Mouse (Mus musculus): Measurements from ENCODE around the gene Ccl2. TPM values are rescaled to one million over a fixed set of nuclear protein-coding genes. Genes with fewer than 3 reads are reported as not detected.

The Ccl2 gene
- total RNA-seq (2021) = not detected
- long read RNA-seq, experiment 1 = 0 reads
- long read RNA-seq, experiment 2 = 0 reads

- Histone ChIP-seq H3K4me3 (no peak within 1 kb of the TSS), H3K27ac (no peak within 1 kb of the TSS)
- DNase-seq (ENCODE audit: low spot score in 2 of 2) = peak; percentile 50 to 62
- no peak for TF ChIP-seq CTCF (conservative IDR thresholded peaks at IDR 0.05)
Measured at GRCm38 (mm10) chr11:82035356-82035755, at the start of gene Ccl2. Gene Ccl2, plus strand, starts transcription at chr11:82035571.

- Histone ChIP-seq H3K4me3 (no peak overlapping the region), H3K27ac (no peak overlapping the region)
- peak; percentile 100 for TF ChIP-seq CTCF (conservative IDR thresholded peaks at IDR 0.05)
- peak; percentile 76 to 88 for DNase-seq (ENCODE audit: low spot score in 2 of 2)
Measured at GRCm38 (mm10) chr11:81996172-81996841, 39.1 kb upstream of the Ccl2 start.

DNA sequence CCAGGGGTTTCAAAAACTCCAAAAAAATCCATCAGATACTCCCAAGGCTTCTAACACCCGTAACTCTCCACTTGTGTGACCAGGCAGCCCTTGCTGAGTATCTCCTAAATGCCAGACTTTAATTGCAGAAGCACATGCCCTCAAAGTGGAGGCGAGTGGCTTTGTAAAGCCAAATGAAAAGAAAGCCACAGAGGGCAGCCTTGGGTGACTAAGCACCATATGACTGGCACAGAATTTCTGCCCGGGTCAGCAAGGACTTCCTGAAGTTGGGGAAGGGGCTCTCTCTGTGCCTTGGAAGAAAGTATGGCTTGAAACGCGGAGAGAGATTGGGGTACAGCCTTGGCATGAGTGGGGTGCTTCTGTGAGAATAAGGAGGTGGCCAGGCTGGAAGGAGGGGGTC lies 38.3 kb upstream of the Ccl2 start:
- no peak for TF ChIP-seq CTCF (conservative IDR thresholded peaks at IDR 0.05)
- no peak for DNase-seq (ENCODE audit: low spot score in 2 of 2)
- no peak overlapping the region for H3K27ac ChIP-seq

GRCm38 (mm10) chr11:81998646-81999045 lies 36.7 kb upstream of the Ccl2 start:
- Histone ChIP-seq H3K27ac (no peak overlapping the region), H3K4me3 (no peak overlapping the region)
- no peak for TF ChIP-seq CTCF (conservative IDR thresholded peaks at IDR 0.05)
- no peak for DNase-seq (ENCODE audit: low spot score in 2 of 2)

More for the DNA sequence above, 38.3 kb upstream of the Ccl2 start:
- no peak overlapping the region for H3K4me3 ChIP-seq

DNA sequence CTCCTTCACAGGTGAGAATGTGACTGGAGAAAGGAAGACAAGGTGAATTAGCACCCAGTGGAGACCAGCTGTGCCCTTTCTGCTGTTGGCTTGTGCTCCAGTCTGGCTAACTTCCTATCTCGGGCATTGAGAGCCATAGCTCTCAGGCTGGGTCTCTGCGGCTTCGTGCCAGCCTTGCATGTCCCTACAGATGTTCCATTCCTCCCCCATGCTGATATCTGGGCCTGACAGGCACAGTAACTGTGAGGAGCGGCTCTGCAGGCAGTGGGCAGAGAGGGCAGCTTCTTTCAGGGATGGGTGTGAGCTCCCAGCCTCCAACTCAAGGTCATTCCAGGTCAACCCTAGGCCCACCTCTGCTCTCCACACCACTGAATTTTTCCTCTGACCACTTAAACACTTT lies 35.9 kb upstream of the Ccl2 start:
- TF ChIP-seq CTCF (conservative IDR thresholded peaks at IDR 0.05) = no peak
- H3K27ac ChIP-seq = no peak overlapping the region
- no peak overlapping the region for H3K4me3 ChIP-seq
- DNase-seq (ENCODE audit: low spot score in 2 of 2) = no peak

GRCm38 (mm10) chr11:82000581-82000980 lies 34.8 kb upstream of the Ccl2 start:
- no peak for DNase-seq (ENCODE audit: low spot score in 2 of 2)
- TF ChIP-seq CTCF (conservative IDR thresholded peaks at IDR 0.05) = no peak
- H3K4me3 ChIP-seq = no peak overlapping the region
- no peak overlapping the region for H3K27ac ChIP-seq

DNA sequence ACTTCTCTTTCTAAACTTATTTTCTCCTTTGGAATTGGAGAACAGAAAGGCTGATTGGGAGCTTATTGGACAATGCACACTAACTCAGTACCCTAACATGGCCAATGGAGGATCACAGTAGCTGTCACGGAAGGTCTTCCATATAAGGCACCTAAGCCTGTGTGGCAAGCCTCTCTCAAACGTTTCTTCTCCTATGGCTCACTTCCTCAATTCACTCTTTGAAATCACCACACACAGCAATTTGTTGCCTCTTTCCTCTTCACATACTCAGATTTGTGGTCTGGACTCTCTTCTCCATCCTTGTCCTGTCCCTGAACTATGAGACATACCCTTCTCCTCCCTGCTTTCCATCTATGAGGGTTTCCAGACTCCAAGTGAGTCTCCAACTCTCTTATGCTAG lies 30.6 kb upstream of the Ccl2 start:
- H3K27ac ChIP-seq = no peak overlapping the region
- no peak for DNase-seq (ENCODE audit: low spot score in 2 of 2)
- no peak overlapping the region for H3K4me3 ChIP-seq
- no peak for TF ChIP-seq CTCF (conservative IDR thresholded peaks at IDR 0.05)

GRCm38 (mm10) chr11:82006796-82007423 lies 28.5 kb upstream of the Ccl2 start:
- no peak overlapping the region for H3K27ac ChIP-seq
- no peak for TF ChIP-seq CTCF (conservative IDR thresholded peaks at IDR 0.05)
- DNase-seq (ENCODE audit: low spot score in 2 of 2) = no peak
- no peak overlapping the region for H3K4me3 ChIP-seq

DNA sequence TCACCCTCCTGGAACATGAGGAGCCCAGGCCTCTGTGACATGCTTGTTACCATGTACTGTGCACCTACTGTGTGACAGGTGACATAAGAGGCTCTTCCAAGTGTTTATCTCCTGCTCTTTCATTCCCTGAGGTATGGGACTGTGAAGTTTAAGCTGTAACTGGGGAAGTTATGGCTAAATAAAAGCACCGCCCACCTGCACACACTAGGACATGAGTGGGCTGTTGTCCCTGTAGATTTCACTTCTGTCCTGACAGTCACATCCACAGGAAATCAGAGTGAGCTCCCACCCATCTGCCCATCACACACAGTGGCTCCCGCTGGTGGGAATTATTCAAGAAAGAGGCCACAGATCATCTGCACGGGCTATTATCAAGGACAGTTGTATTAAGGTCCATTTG lies 25.3 kb upstream of the Ccl2 start:
- DNase-seq (ENCODE audit: low spot score in 2 of 2) = no peak
- Histone ChIP-seq H3K27ac (no peak overlapping the region), H3K4me3 (no peak overlapping the region)
- no peak for TF ChIP-seq CTCF (conservative IDR thresholded peaks at IDR 0.05)

DNA sequence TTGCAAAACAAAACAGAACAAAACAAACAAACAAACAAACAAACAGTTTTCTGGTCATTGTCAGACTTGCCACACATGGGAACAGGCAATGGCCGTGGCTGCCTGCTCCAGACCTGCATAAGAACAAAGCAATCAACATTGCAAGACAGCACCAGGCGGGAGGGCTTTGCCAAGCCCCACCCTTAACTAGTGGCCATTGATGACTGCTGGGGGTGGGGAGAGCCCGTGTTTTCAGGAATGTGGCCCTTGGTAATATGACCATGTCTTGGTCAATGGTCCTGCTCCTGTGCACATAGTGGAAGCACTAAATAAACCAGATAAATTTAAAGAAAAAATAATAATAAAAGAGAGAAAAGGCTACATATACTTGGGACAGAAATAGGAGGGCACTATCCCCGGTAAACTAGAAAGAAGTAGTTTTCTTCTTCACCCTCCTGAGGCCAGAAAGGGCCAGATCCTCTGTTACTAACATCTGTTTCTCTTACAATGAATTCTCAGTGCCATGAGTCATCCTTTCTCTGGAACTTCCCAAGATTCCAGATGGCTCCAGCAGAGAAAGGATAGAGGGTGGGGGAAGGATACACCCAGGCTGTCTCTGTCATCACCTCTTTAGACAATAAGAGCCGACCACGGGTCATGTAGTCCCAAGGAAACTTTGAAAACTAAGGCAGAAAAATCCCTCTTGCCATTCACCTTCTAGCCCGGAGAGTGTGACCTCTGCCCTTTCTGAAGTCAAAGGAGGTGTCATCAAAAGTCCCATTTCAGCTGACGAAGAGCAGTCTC lies 23.8 kb upstream of the Ccl2 start:
- TF ChIP-seq CTCF (conservative IDR thresholded peaks at IDR 0.05) = no peak
- Histone ChIP-seq H3K4me3 (no peak overlapping the region), H3K27ac (no peak overlapping the region)
- DNase-seq (ENCODE audit: low spot score in 2 of 2) = no peak

DNA sequence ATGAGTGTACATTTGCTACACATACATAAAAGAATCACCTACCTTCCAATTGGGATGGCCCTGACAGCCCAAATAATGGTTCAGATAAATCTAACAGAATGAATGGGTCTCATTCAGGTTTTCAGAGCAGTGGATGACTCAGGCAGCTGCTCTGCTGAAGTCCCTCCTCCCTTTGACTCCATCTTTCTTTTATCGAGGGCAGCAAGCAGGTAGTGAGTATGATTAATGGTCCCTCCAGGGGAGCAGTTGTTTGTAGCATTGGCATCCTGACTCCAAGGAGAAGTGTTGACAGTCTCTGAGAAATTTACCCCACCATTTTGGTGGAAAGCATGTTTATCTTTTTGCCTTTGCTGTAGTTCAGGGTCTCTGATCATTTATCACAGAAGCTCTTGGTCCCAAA lies 21.6 kb upstream of the Ccl2 start:
- DNase-seq (ENCODE audit: low spot score in 2 of 2) = no peak
- no peak for TF ChIP-seq CTCF (conservative IDR thresholded peaks at IDR 0.05)
- no peak overlapping the region for H3K27ac ChIP-seq
- no peak overlapping the region for H3K4me3 ChIP-seq

GRCm38 (mm10) chr11:82015066-82015465 lies 20.3 kb upstream of the Ccl2 start:
- Histone ChIP-seq H3K27ac (no peak overlapping the region), H3K4me3 (no peak overlapping the region)
- no peak for TF ChIP-seq CTCF (conservative IDR thresholded peaks at IDR 0.05)
- DNase-seq (ENCODE audit: low spot score in 2 of 2) = no peak

DNA sequence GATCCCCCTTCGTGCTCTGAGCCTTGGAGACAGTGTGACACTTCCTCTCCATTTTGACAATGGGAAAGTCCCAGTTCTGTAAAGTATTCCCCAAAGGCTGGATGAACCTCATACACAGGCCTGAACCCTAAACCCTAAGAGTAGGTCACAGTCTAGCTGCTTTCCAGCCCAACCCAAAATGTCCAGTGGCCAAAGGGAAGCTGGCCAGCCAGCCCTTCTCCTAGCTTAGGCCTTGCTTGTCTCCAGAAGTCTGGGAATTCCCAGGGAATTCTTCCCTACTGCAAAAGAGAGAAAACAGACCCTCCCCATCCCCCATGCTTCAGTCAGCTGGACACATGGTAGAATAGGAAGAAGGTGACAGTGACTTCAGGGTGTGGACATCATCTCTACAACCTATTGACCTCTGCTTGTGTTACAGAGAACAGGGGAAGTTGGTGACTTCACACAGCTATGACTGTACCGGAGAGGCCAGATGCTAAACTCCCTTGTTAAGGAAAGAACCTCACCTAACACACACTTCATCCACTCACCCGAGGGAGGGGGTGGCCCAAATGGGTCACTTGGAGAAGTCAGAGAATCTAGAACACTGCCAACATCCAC lies 19.1 kb upstream of the Ccl2 start:
- no peak for TF ChIP-seq CTCF (conservative IDR thresholded peaks at IDR 0.05)
- DNase-seq (ENCODE audit: low spot score in 2 of 2) = no peak
- Histone ChIP-seq H3K27ac (no peak overlapping the region), H3K4me3 (no peak overlapping the region)

Measured in layer of hippocampus, adult 2 months (tissue).